Mouse (Mus musculus) gastrocnemius, postnatal 36 days (tissue): ENCODE measurements around the gene Zfp518a. TPM values are rescaled to one million over a fixed set of nuclear protein-coding genes. Genes with fewer than 3 reads are reported as not detected.

Experiments
- DNase-seq, 2 experiments: peaks; one replicate each; pipeline ENCODE4 v3.0.0; 2022
- intact Hi-C: fragments of 180-260 bp; cut with DNase I; formaldehyde crosslinking; loops from one replicate; pipeline ENCODE4 v1.15.1; 2025
- microRNA-seq, 2 experiments: library from miRNA; unstranded; fragments of <30 nt; microRNA quantifications; one replicate each; pipeline ENCODE4 v1.2.0; 2021
- total RNA-seq, 2 experiments: library from RNA; stranded (reverse); gene quantifications; 2 replicates each; pipeline ENCODE4 v1.2.3; 2021

Zfp518a gene
- total RNA-seq, 2 experiments from 2014 or later, result 2.5 to 4.5 TPM

DNA sequence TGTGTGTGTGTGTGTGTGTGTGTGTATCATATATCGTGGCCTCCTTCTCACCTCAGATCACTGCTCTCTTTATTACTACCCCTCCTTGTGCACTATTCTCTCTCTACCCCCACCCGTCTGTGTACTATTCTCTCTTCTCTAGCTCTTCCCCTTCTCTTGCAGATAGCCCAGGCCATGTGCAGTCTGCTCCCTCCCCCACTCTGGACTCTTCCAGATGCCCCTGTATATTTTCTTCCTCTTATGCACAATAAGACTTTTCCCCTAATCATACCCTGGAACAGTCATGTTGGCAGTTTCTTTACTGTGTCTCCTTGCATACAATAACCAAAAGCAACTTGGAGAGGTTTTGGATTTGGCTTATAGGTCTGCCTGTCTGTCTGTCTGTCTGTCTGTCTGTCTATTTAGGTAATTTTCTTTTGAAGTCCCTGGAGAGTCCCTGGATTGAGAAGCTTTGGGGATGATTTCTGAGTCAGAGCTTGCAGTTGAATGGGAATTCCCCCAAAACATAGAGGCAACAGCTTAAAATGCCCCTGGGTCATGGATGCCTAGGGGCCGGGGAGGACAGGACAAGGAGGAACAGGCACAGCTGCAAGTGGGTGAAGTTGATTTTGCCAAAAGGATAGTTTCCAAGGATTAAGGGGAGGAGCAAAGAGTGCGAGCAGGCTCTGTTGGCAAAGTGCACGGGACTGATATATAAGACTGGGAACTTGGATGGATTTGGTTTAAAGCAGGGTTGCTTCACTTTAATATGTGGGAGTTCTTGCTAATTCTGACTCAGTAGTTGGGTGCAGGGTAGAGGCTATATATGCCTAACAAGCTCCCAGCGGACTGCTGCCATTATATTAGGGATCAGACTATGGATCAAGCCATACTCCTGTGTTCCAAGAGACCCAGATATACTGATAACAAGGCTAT is 70.7 kb downstream of the Zfp518a start:
- DNase-seq, result no peak
- intact Hi-C loops, result no loop called here

Small RNA genes within 50 kb of the gene (microRNA-seq; reads per million reads assigned to microRNA genes)
- 0 reads per million in 2 experiments for gene Mir8092

Other genes starting within 250 kb of the Zfp518a start
- gene Cc2d2b, start 146.0 kb upstream of the Zfp518a start, total RNA-seq, result not detected
- gene Ccnj, start 63.4 kb upstream of the Zfp518a start, total RNA-seq, result 1 to 10 TPM; 2.4 to 3.3 TPM
- 1 to 10 TPM; 1.4 to 1.5 TPM for gene Blnk, start 99.8 kb downstream of the Zfp518a start, total RNA-seq
- 1 to 10 TPM in 1 of 2 experiments, not detected in 1; 2.3 TPM for gene Dntt, start 134.6 kb downstream of the Zfp518a start, total RNA-seq
- gene Opalin, start 182.4 kb downstream of the Zfp518a start, total RNA-seq, result not detected